Mouse (Mus musculus) kidney, postnatal 36 days (tissue): ENCODE data around the gene Cypt1.
A peak's percentile ranks its signal among the peaks of the same experiment; 100 is the strongest.

Experiments
- DNase-seq, 2 experiments: peaks; one replicate each; pipeline ENCODE4 v3.0.0; 2021 to 2022; ENCODE audit warnings: mixed read lengths in 2 of 2

The Cypt1 gene

GRCm38 (mm10) chrX:16522569-16522968 is at the start of gene Cypt1:
Cypt1 (plus strand) TSS chrX:16522869.
- no peak for DNase-seq

DNA sequence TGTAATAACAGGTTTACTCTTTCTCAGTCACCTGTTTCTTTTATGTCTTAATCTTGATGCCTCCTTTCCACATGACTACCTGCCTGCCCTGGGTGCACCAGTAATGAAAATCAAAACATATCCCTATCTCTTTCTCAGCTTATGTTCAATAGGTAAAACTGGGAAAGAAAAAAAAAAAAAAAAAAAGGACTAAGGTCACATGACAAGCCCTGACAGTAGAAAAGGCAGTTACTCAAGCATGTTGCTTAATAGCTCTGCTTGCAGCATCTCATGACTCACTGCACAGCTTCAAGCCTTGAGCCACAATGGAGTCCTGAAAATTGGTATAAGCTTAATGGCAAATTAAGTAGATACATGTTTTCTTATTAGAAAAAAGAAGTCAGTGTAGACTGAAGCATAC is 24.1 kb downstream of the Cypt1 start:
- DNase-seq: no peak

DNA sequence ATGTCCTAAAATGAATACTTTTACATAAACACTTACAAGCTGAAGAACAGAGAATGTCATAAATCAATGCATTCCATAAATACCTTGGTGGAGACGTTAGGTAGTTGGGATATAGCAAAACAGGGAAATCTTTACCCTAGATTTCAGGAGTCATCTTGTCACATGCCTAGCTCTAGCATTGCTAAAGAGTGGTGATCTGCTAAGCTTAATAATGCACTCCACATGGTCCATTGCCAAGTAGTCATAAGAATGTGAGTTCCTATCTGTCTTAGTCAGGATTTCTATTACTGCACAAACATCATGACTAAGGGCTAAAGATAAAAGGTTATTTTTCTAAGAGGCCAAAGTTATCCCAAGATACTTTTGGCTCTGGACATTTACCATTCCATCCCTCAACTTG is 34.4 kb downstream of the Cypt1 start:
- DNase-seq: peak in 1 of 2 experiments; percentile 14

DNA sequence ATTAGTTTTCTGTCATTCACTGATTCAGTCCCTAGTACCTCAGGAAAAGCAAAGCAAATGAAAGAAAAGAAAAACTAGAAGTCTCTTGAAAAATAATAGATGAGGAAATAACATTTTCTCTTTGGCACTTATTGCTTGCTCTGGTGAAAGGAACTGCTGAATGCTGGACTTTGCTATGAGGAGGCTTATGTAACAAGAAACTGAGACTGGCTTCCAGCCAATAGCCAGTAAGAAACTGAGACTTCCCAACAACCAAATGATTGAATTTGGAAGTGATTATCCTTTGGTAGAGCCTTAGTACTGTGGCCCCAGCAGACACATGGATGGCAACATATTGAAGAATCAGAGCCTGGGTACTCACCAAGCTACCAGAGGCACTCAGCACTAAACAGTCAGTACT is 35.8 kb downstream of the Cypt1 start:
- DNase-seq: peak; percentile 48 to 56
